Mouse (Mus musculus): Measurements from ENCODE around the gene Orm2. TPM values are rescaled to one million over a fixed set of nuclear protein-coding genes. Genes with fewer than 3 reads are reported as not detected.

Gene Orm2
- polyA plus RNA-seq, 1 experiment from 2014 or later = not detected

- Histone ChIP-seq H3K27ac (no peak overlapping the region), H3K4me3 (replicated peaks) (no peak overlapping the region), H3K36me3 (no peaks in the 10 kb centered on the region), H3K9ac (replicated peaks) (no peak overlapping the region), H3K4me1 (replicated peaks) (peaks cover 39% of the 10 kb centered on the region), H3K4me2 (peak overlapping the region; percentile 96), H3K27me3 (no peaks in the 10 kb centered on the region), H3K9me3 (no peaks in the 10 kb centered on the region)
- no peak for ATAC-seq (ENCODE audit: insufficient number of reproducible peaks, insufficient read depth, low FRiP score, low TSS enrichment, low read depth)
- 61% methylated on average over 7 of the region's 7 CpGs for WGBS
These were observed 46.0 kb downstream of the Orm2 start for GRCm38 (mm10) chr4:63408247-63408646.

DNA sequence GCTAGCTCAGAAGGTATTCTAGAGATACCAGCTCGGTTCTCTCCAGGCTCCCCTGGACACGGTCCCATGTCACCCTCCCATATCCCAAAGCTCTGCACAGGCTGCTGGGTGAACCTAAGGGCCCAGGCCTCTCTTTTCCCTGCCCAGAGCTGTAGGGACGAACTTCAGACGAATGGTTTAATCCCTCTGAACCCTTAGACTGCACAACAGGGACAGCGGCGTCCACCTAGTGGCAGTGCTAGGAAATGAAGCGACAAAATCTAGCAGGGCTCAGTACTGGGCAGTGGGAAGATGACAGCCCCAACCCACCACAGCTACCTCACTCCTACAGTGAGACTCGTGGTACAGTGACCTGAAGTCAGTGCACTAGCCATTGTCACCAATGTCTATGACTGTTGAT is 46.4 kb downstream of the Orm2 start:
- Histone ChIP-seq H3K4me1 (replicated peaks) (peaks cover 35% of the 10 kb centered on the region), H3K4me2 (peak overlapping the region; percentile 96), H3K9ac (replicated peaks) (no peak overlapping the region), H3K4me3 (replicated peaks) (peak overlapping the region; percentile 61; the same call in 1 of the 2 replicates), H3K36me3 (no peaks in the 10 kb centered on the region), H3K27me3 (no peaks in the 10 kb centered on the region), H3K9me3 (no peaks in the 10 kb centered on the region), H3K27ac (no peak overlapping the region)
- peak; percentile 28 for ATAC-seq (ENCODE audit: insufficient number of reproducible peaks, insufficient read depth, low FRiP score, low TSS enrichment, low read depth)
- WGBS = 8% methylated on average over 8 of the region's 8 CpGs

- under 1% methylated on average over 18 of the region's 18 CpGs for WGBS
- ATAC-seq (ENCODE audit: insufficient number of reproducible peaks, insufficient read depth, low FRiP score, low TSS enrichment, low read depth) = no peak
- peak overlapping the region; percentile 45; the same call in 1 of the 2 replicates for H3K27ac ChIP-seq
- H3K4me1 ChIP-seq (replicated peaks) = peaks cover 32% of the 10 kb centered on the region
- peak overlapping the region; percentile 96 for H3K4me2 ChIP-seq
- H3K4me3 ChIP-seq (replicated peaks) = peak overlapping the region; percentile 61
- no peaks in the 10 kb centered on the region for H3K27me3 ChIP-seq
- peak overlapping the region; percentile 53 for H3K9ac ChIP-seq (replicated peaks)
- H3K36me3 ChIP-seq = no peaks in the 10 kb centered on the region
- no peaks in the 10 kb centered on the region for H3K9me3 ChIP-seq
These were observed 47.2 kb downstream of the Orm2 start for GRCm38 (mm10) chr4:63409317-63409907.

GRCm38 (mm10) chr4:63409908-63410582 is 47.8 kb downstream of the Orm2 start:
- Histone ChIP-seq H3K36me3 (peaks cover 4% of the 10 kb centered on the region; the same call in 1 of the 2 replicates), H3K27ac (peak overlapping the region; percentile 76; the same call in 1 of the 2 replicates), H3K4me1 (replicated peaks) (peaks cover 26% of the 10 kb centered on the region), H3K4me2 (peak overlapping the region; percentile 96), H3K27me3 (no peaks in the 10 kb centered on the region), H3K4me3 (replicated peaks) (peak overlapping the region; percentile 61), H3K9ac (replicated peaks) (peak overlapping the region; percentile 53), H3K9me3 (no peaks in the 10 kb centered on the region)
- peak; percentile 71 for ATAC-seq (ENCODE audit: insufficient number of reproducible peaks, insufficient read depth, low FRiP score, low TSS enrichment, low read depth)
- WGBS = 1% methylated on average over 39 of the region's 39 CpGs

DNA sequence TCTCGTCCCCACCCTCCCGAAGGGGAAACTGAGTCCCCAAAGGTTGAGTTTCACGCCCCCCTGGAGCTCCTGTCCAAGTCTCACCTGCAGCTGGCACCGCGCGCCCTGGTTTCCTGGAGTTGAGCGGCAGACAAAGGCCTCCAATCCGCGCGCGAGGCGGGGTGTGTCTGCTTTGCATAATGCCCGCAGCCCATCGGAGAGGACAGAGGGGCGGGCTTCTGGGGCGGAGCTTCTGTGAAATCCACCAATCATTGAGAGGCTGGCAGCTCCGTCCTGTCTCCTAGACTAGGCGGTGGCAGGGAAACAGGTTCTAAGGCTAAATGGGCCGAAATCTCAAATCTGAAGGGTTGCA is 48.3 kb downstream of the Orm2 start:
- peak; percentile 84 for ATAC-seq (ENCODE audit: insufficient number of reproducible peaks, insufficient read depth, low FRiP score, low TSS enrichment, low read depth)
- H3K4me3 ChIP-seq (replicated peaks) = peak overlapping the region; percentile 61

DNA sequence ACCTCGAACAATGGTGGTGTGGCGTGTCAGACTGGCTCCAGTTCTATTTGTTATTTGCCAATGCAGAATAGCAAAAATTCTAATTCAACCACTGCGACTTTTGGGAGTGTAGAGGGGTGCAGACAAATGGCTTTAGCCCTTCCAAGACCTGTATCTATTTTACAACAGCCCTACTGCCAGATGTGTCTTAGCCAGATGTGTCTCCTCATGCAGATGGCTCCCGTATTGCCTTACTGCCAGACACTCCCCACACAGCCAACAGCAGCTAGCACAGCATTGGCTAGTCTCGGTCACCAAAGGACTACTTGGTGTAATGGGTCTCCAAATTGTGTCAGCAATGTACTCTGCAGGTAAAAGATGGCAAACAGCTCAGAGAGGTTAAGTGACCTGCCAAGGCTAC is 49.0 kb downstream of the Orm2 start:
- Histone ChIP-seq H3K36me3 (peaks cover 15% of the 10 kb centered on the region), H3K9me3 (no peaks in the 10 kb centered on the region), H3K27me3 (no peaks in the 10 kb centered on the region), H3K4me3 (replicated peaks) (no peak overlapping the region), H3K4me1 (replicated peaks) (peaks cover 19% of the 10 kb centered on the region), H3K4me2 (peak overlapping the region; percentile 96; the same call in 1 of the 2 replicates), H3K9ac (replicated peaks) (no peak overlapping the region), H3K27ac (0 out of 2 replicates have a peak overlapping the region, but pooled peaks have one; percentile 7)
- 51% methylated on average over 5 of the region's 5 CpGs for WGBS
- ATAC-seq (ENCODE audit: insufficient number of reproducible peaks, insufficient read depth, low FRiP score, low TSS enrichment, low read depth) = no peak

More for the DNA sequence above, 48.3 kb downstream of the Orm2 start:
- Histone ChIP-seq H3K36me3 (peaks cover 9% of the 10 kb centered on the region), H3K27me3 (no peaks in the 10 kb centered on the region), H3K4me2 (peak overlapping the region; percentile 96), H3K27ac (peak overlapping the region; percentile 76; the same call in 1 of the 2 replicates), H3K9me3 (no peaks in the 10 kb centered on the region), H3K9ac (replicated peaks) (peak overlapping the region; percentile 53), H3K4me1 (replicated peaks) (peaks cover 21% of the 10 kb centered on the region)
- WGBS = under 1% methylated on average over 19 of the region's 19 CpGs

DNA sequence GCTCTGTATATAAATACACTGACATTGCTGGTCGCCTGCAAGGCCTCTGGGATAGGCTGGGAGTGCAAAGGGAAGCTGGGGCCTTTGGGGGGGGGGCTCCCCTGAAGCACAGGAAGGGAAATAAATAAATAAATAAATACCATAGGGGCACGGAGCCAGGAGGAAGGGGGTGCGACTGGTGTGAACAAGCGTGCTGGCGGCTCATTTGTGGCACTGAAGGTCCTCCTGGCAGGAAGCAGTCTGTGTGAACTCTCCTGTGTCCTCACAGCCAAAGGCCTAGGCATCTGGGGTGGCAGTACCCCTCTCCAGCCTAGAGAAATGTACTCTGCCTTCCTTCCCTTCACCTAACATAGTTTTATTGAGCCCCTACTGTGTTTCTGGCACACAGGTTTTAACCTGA is 52.7 kb downstream of the Orm2 start:
- WGBS = 75% methylated on average over 5 of the region's 5 CpGs
- Histone ChIP-seq H3K27ac (no peak overlapping the region), H3K27me3 (no peaks in the 10 kb centered on the region), H3K9me3 (no peaks in the 10 kb centered on the region), H3K36me3 (peaks cover 17% of the 10 kb centered on the region), H3K4me1 (replicated peaks) (peaks cover 15% of the 10 kb centered on the region), H3K4me3 (replicated peaks) (no peak overlapping the region), H3K4me2 (no peak overlapping the region), H3K9ac (replicated peaks) (no peak overlapping the region)
- ATAC-seq (ENCODE audit: insufficient number of reproducible peaks, insufficient read depth, low FRiP score, low TSS enrichment, low read depth) = no peak

Other genes with a start within 250 kb of the Orm2 start
- 0.50 and 0.59 TPM in 2 replicates for gene Ambp, start 207.7 kb upstream of the Orm2 start, polyA plus RNA-seq (2016; fragmentation: Nextera tagmentation; extraction: Ambion mirVana)
- gene Kif12, start 190.3 kb upstream of the Orm2 start, polyA plus RNA-seq (2016; fragmentation: Nextera tagmentation; extraction: Ambion mirVana) = 0.14 TPM in 1 of 2 replicates, not detected in the other
- gene Col27a1, start 148.4 kb upstream of the Orm2 start, polyA plus RNA-seq (2016; fragmentation: Nextera tagmentation; extraction: Ambion mirVana) = 20.5 and 22.6 TPM in 2 replicates
- gene Orm1, start 17.9 kb upstream of the Orm2 start, polyA plus RNA-seq (2016; fragmentation: Nextera tagmentation; extraction: Ambion mirVana) = not detected in 2 replicates
- not detected in 2 replicates for gene Orm3, start 6.3 kb upstream of the Orm2 start, polyA plus RNA-seq (2016; fragmentation: Nextera tagmentation; extraction: Ambion mirVana)
- 10.0 and 11.3 TPM in 2 replicates for gene Akna, start 40.9 kb downstream of the Orm2 start, polyA plus RNA-seq (2016; fragmentation: Nextera tagmentation; extraction: Ambion mirVana)
- gene Whrn, start 133.5 kb downstream of the Orm2 start, polyA plus RNA-seq (2016; fragmentation: Nextera tagmentation; extraction: Ambion mirVana) = 14.7 and 14.8 TPM in 2 replicates
- gene Atp6v1g1, start 182.3 kb downstream of the Orm2 start, polyA plus RNA-seq (2016; fragmentation: Nextera tagmentation; extraction: Ambion mirVana) = 293 and 317 TPM in 2 replicates
- gene Tmem268, start 196.3 kb downstream of the Orm2 start, polyA plus RNA-seq (2016; fragmentation: Nextera tagmentation; extraction: Ambion mirVana) = 8.8 and 11.6 TPM in 2 replicates
- not detected in 2 replicates for gene Gm11213, start 242.8 kb downstream of the Orm2 start, polyA plus RNA-seq (2016; fragmentation: Nextera tagmentation; extraction: Ambion mirVana)